Mouse (Mus musculus): ENCODE measurements around the gene Pnma1.

Pnma1 gene

DNA sequence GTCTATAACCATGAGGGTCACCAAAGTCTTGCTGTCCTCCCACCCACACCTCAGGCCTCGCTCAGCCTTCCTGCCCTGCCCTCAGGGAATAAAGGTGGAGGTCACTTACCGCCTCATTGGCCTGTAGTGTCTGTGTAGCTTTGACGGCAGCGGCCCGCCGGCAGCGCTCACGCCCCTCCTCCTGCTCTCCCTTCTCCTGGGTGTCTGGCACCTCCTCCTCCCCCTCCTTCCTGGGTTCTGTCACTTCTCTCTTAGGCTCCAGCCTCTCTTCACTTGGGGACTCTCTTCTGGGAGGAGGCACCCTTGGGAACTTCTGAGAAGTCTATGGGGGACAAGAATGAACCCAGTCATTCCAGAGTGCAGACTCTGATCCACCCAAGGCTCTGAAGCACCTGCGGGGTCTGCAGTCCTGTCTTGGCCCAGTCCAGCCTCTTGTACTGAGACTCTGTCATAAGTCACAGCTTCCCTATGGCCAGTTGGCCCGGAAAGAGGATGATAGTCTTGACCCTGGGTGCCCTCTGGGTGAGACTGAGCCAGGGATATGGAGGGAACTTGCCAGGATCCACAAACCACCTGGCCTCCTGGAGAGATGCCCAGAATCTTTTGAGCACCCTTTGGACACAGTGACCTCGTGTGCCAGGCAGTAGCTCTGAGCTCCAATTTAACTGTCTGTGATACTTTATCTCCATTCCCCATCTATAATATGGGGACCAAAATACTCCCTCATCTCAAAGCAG, 6.7 kb upstream of the Pnma1 start:
- no peak for DNase-seq (ENCODE audit: extremely low spot score, low spot score)

DNA sequence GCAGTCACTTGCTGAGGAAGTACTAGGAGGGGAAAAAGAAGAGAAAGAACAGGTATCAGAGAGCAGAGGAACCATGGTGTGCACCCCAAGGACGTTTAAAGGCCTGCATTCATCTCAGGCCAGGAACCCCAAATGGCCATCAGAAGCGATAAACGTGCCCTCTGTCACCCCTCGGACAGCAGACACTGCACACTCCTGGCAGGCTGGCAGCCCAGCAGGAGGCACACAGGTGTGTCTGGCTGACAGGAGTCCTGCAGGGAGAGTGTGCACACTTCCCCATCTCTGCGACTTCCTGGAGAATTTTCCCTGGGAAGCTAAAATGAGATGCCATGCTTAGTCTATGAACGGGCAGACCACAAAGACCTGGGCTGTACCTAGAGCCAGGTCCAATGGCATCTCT, 5.1 kb upstream of the Pnma1 start:
- no peak for DNase-seq (ENCODE audit: extremely low spot score, low spot score)

DNA sequence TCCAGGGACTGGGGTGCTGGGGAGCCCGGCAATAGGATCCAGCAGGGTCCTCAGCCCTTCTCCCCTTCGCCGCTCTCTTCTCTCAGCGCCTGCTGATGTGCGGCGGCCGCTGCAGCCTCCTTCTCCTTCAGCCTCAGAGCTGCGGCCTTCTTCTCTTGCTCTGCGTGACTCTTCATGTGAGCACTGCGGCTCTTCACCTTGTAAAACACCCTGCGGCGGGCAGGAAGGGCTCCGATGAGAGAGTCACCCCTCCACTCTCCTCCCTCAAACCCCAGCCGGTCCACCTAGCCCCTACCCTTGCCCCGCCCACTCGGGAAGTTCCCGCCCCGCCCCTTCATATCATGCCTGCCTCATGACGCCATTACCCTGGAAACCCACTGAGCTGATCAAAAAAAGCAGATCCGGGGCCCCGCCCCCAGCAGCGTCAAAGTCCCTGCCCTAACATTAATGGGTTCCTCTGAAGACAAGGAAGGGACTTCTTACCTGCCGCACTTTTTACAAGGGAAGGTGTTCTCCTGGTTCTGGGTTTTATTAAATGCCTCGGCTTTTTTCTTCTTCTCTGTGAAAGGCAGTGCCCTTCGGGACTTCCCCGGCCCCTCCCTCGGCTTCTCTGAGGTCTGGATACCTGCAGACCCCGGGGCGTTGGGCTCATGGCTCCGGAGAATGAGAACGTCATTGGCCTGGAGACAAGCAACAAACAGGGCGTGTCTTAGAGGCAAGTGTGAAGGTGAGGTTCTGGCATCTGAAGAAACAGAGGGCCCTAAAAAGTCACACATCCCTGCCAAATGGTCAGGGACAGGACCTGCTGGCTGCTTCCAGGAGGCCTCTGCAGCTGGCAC, 4.3 kb upstream of the Pnma1 start:
- DNase-seq (ENCODE audit: extremely low spot score, low spot score) = no peak

DNA sequence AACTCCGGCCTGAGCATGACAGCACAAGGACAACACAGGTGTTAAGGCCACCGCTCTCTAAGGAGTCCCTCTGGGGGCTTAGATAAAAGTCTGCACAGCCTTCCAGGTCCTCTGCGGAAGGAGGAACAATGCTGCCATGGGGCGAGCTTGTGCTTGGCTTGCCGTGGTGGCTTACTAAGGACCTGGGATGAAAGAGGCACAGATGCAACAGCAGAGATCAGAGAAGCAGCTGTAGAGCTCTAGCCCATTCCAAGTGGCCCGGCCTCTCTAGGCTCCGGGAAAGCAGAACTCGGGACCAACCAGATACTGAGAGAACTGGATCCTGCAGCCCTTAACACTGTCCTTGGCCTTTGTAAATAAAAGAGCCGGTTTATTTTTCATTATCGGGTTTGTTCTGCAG, 3.6 kb upstream of the Pnma1 start:
- no peak for DNase-seq (ENCODE audit: extremely low spot score, low spot score)

DNA sequence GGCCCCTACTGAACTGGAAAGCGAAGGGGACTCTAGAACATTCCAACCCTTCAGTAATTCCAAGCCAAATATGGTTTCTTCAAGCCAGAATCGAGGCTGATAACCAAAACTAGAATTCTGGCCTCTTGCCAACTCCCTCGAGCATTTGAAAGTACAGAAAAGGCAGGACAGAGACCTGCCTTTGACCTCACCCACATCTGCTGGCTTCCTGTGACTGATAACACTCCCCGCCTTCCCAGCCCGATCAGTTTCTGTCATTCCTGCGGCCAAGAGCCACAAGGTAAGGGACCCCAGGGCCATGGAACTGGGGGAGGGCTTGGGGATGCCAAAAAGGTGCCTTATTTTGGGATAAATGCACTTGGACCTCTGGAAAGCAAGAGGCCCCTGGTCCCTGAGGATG, 2.7 kb upstream of the Pnma1 start:
- no peak for DNase-seq (ENCODE audit: extremely low spot score, low spot score)

DNA sequence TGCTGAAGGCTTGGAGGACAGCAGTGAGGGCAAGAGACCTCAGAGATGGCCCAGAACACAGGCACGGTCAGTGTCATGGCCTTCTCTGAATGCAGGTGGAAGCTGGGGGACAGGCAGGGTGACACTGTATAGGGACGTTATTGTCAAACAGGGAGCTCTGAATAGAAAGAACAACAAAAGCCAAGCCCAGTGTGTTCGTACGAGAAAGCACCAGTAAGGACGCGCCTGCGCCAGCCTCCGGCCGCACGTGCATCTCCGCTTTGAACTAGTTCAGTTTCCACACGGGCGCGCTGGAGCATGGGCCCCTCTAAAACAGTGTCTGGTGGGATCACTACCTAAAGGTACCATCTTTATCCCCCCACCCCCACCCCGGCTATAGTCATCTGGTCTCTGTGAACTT, 1.7 kb upstream of the Pnma1 start:
- no peak for DNase-seq (ENCODE audit: extremely low spot score, low spot score)

DNA sequence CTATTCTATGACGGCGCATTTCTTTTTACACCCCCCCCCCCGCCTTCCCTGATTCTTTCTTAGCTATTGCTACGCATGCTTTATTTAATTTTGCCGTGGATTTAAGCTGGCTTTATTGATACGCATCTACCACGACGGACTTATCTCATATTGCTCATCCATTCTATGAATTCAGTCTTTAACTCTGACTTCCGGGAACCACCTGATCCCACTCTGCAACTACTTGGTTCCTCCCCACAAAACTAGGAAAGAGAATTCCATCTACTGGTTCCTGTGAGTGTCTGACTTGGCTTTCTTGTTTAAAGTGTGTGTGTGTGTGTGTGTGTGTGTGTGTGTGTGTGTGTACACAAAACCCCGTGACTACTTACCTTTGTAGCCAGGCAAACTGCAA, 328 bp upstream of the Pnma1 start:
- DNase-seq (ENCODE audit: extremely low spot score, low spot score) = no peak

DNA sequence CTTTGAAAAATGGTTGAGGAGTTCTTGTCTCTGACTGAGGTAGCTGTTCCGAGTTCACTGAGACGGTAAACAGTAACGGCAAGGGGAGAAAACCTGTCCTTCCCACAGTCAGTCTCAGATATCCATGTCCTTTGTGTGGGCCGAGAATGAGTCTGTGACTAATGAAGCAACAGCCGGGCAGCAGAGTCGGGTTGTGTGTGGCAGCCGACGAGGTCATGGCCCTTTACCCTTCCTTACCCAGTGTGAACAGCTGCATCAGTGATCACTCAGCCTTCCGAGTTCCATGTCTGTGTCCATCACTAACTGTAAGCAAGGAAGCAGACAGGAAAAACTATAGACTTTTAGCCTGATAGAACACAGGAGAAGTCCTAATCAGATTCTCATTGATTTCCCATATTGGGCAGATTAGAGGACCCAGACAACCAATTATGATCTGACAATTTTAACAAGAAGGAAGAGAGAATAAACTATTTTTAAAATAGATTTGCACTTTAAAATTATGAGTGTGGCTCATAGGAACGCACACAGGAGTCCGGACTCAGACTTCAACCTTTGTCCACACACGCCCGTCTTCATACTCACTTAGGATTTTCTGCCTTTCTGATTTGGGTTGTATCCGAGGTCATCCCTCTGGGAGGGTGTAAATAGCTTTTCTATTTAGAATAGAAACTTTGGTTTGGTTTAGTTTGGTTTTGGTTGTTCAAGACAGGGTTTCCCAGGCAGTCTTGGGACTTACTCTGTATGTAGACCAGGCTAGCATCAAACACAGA, 5.8 kb downstream of the Pnma1 start:
- no peak for DNase-seq (ENCODE audit: extremely low spot score, low spot score)

DNA sequence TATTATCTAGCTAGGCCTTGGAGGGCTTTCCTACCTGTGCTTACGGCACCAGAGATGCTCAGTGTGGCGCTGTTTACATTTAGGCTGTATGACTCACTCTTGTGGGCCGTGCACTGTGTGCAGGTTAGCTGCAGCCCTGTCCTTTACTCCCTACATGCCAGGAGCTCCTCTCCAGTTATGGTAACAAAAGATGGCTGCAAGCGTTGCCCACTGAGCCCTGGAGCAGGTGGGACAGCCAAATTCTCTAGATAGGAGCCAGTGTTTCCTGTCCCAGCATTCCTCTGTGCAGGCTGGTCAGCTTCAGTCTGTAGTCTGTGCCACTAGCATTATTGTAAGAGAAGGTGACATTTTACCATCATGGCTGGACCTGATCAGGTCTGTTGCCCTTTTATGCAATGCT, 7.0 kb downstream of the Pnma1 start:
- DNase-seq (ENCODE audit: extremely low spot score, low spot score) = no peak

DNA sequence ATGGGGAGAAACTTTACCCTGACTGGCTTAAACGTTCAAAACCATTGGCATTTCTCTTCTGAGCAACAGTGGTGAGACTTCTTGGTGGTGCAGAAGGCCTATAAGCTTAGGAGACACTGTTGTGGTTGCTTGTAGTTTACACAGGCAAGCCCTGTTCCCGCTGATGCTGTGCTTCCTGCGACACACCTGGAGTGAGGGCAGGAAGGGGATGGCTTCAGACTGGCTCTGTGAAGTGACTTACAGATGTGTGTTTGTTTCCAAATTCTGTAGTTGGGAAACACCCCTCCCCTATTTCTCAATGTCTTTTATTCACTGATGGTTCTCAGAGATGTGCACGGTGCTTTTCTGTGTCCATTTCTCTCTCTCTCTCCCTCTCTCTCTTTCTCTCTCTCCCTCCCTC, 8.2 kb downstream of the Pnma1 start:
- no peak for DNase-seq (ENCODE audit: extremely low spot score, low spot score)

DNA sequence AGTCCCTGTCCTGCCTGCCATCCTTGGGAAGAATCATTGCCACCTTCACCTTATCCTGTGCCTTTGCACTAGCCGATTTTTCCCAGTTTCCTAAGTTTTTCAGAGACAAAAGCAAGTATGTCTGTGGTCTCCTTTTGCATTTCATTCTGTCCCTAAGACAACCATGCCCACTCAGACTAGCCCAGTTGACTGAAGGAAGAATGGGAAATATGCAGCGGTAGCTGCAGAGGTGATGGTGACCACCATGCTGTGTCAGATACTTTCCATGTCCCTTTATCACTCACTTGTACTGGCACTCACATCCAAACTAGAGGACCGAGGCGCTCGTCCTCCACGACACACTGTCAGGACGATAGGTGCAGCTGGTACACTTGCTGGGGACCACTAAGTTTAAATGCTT, 11.2 kb downstream of the Pnma1 start:
- DNase-seq (ENCODE audit: extremely low spot score, low spot score) = no peak

DNA sequence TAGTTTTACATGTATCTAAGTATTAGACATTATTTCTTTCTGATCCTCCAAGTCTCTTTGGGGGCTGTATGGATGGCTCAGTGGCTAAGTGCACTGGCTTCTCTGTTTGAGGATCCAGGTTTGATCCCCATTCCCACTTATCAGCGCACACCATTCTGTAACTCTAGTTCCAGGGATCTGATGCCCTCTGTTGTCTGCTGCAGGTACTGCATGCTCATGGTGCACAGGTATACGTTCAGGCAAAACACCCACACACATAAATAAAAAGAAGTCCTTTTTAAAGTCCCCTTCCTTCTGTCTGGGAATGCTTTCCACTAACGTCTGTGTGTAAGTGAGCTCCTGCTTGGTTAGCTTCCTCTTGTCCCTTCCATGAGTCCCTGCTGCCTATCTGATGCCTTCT, 16.0 kb downstream of the Pnma1 start:
- DNase-seq (ENCODE audit: extremely low spot score, low spot score) = no peak

DNA sequence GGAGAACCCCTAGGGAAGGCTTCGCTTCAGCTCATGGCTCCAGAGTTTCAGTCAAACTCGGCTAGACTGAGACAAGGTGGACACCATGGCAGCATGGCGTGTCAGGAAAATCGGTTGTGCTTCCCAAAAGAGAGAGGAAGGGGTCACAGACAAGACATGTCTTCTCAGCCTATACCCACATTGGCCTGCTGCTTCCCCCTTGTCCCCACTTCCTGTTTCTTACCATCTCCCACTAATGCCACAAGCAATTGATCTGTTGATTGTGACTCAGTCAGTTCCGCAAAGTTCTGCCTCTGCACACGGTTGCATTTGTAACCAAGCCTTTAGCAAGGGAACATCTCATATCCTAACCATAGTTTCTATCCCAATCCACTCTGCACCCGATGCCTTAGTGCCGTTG, 18.4 kb downstream of the Pnma1 start:
- DNase-seq (ENCODE audit: extremely low spot score, low spot score) = no peak

DNA sequence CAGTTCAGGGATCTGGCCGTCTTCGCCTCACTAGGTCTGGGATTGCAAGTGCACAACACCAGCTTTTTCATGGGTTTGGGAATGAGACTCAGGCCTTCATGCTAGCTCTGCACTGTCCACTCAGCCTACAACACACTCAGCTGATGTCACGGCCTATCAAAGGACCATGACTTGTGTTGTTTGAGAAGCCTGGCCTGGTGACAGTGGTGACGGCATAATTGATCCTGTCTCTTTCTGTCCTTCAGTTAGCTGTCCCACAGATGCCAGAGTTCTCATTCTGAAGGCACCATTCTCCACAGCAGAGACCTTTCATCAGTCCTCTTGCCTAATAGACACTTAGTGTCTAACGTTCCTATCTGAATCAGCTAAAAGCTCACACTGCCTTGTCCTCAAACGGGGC, 19.7 kb downstream of the Pnma1 start:
- DNase-seq (ENCODE audit: extremely low spot score, low spot score) = no peak

DNA sequence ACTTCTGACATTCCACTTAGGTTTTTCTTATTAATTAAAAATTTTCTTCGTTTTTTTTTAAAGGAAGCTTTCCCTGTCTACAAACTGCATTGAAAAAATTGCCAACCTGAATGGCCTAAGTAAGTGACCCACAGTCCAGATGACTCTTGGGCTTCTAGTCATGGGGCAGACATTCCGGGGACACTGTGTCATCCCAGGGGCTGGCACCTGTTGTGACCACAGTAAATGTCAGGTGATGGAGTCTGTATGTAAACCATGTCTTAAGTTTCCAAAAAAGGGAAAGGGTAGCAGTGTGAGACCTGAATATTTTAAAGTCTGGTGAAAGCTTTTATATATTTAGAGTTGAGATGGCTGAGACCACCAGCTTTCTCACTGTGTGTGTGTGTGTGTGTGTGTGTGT, 21.4 kb downstream of the Pnma1 start:
- no peak for DNase-seq (ENCODE audit: extremely low spot score, low spot score)

DNA sequence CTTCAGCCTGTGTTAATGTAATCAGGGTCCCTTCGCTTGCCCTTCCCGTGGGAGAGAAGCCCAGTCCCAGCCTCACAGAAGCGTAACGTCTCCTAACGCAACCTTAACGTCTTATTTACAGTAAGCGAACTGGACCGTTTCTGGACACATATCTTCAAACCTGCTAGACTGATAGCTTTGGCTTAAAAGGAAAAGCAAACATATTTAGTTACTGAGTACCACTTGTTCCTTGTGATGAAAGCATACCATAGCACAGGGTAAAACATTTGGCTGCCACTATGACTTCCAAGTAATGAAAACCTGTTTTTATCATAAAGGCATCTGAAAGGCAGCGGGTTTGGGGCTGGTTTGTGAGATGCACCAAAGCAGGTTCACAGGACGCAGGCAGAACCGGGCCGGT, 22.4 kb downstream of the Pnma1 start:
- no peak for DNase-seq (ENCODE audit: extremely low spot score, low spot score)

DNA sequence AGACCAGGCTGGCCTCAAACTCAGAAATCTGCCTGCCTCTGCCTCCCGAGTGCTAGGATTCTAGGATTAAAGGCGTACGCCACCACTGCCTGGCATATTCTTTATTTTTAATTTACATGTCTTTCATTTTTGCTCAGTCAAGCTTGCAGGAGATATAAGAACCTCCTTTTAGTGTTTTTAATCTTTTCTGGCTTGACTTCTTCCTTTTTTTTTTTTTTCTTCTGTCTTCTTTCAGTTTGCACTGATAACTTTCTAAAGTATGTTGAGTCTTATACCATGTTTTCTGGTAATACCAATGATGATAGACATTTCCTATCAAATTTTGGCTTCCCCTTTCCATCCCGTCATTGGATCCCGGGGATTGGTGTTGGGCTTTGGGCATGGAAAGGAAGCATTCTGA, 28.7 kb downstream of the Pnma1 start:
- DNase-seq (ENCODE audit: extremely low spot score, low spot score) = no peak

DNA sequence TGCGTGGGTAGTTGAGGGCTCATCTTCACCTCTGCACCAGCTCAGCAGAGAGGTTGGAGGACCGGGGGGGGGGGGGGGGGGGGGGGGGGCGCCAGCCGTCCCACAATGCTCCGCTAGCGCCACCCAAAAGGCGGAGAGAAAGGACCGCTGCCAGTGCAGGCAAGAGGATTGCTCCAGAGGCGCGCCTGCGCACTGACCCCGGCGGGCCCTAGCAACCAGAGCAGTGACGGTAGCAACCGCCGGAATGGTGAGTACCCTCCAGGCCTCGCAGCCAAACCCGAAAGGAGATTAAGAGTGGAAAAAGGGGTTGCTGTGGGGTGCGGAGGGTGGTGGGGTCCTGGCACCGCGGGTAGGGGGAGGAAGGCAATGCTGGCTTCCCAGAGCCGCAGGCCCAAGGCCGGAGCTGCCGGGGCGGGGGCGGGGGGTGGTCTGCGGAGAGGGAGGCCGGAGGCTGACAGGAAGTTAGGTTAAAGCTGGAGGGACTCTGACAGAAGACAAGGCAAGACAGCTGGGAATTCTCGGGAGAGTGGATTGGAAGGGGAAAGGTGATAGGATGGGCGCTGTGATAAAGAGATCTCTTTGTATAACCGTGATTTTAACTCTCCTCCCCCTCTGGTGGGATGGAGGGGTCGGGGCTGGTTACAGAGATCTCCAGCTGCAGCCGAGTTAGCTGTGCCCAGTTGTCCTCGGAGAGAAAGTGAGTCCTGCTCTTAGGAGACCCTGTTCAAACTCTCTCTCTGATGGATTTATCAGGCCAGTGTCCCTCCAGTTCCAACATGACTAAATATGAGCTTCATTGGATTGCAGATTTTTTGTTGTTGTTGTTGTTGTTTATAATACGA, 33.9 kb downstream of the Pnma1 start, which contains the start of gene Dnal1:
TSS of gene Dnal1 (plus strand) at position 214 of the 842 bp plus-strand sequence.
- DNase-seq (ENCODE audit: extremely low spot score, low spot score) = peak; percentile 95

DNA sequence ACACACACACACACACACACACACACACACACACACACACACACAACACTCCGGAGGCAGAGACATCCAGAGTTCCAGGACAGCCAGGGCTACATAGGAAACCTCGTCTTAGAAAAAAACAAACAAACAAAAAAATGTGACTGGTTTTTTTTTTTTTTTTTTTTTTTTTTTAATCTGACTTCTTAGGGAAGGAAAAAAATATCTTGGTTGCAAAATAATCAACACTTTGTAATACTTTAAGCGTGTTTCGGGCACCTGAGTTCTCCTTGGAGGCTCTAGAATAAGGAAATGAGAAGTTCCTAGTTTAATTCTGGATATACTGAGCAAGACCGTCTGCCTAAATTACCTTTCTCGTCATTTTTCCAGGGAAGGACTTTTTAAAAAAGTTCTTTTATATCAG, 34.6 kb downstream of the Pnma1 start:
- no peak for DNase-seq (ENCODE audit: extremely low spot score, low spot score)

DNA sequence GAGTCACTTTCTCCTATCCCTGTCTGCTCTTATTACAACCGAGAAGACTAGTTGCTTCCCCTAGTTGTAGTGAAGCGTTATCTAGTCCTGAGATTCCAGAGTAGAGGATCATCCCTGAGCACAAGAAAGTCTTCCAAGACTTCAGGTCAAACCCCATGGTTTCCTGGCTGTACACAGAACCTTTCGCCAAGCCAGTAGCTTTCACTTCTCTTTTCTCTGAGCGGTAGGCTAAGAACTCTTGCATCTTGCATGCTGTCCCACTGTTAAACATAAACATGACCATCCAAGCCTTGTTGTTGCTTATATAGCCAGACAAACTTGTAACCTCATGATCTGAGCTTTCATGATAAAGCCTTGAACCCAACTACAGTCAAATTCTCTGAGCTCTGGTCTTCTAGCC, 37.5 kb downstream of the Pnma1 start:
- DNase-seq (ENCODE audit: extremely low spot score, low spot score) = no peak

DNA sequence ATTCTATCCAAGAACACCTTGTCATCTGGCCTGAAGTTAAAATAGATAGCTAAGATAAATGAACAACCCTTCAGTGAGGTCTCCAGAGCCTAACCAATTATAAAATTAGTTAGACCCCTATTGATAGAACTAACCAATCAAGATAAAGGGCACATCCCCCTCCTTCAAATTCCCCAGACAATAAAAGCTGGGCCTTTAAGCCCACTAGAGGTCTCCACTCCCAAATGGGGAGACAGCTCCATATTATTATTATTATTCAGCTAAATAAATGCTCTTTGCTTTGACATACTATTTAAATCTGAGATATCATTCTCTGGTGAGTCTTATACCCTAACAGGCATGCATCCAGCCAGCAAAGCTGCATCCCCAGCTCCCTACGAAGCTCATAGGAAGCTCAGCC, 38.4 kb downstream of the Pnma1 start:
- DNase-seq (ENCODE audit: extremely low spot score, low spot score) = no peak

Data from neural tube, embryonic 10.5 days (tissue).